Mouse (Mus musculus) megakaryocyte, embryonic 14.5 days (primary cell): ENCODE results near the gene Fgfr2. TPM values are rescaled to one million over a fixed set of nuclear protein-coding genes. Genes with fewer than 3 reads are reported as not detected.

ENCODE experiments used
- H3K27me3 ChIP-seq: replicated peaks from 2 replicates; pipeline ENCODE3; 2012; ENCODE audit warnings: inconsistent platforms
- H3K36me3 ChIP-seq: replicated peaks from 2 replicates; pipeline ENCODE3; 2012; ENCODE audit warnings: low read length, inconsistent platforms, mixed read lengths
- H3K4me1 ChIP-seq: 2 replicates; pipeline ENCODE4 v1.6.1; 2012; ENCODE audit warnings: inconsistent platforms
- H3K4me3 ChIP-seq: replicated peaks from 2 replicates; pipeline ENCODE3; 2012; ENCODE audit warnings: moderate library complexity, mild to moderate bottlenecking, inconsistent platforms
- H3K9me3 ChIP-seq: 2 replicates; pipeline ENCODE4 v1.6.1; 2012; ENCODE audit warnings: inconsistent platforms
- FLI1 ChIP-seq: IDR thresholded peaks from 2 replicates; pipeline ENCODE4 v1.6.1; 2012; ENCODE audit warnings: low read length, inconsistent platforms, mixed read lengths
- GATA1 ChIP-seq: IDR thresholded peaks from 3 replicates; pipeline ENCODE4 v1.6.1; 2012; ENCODE audit warnings: mixed read lengths, low read length, inconsistent platforms, borderline replicate concordance
- polyA plus RNA-seq: library from polyadenylated mRNA; stranded (reverse); fragments of >175 nt; gene quantifications from 2 replicates; pipeline ENCODE4 v1.2.3, GENCODE M21; 2012; ENCODE audit warnings: low replicate concordance; ENCODE audit not compliant: insufficient read depth

Fgfr2 gene
- polyA plus RNA-seq, 1 experiment = 0.45 TPM

DNA sequence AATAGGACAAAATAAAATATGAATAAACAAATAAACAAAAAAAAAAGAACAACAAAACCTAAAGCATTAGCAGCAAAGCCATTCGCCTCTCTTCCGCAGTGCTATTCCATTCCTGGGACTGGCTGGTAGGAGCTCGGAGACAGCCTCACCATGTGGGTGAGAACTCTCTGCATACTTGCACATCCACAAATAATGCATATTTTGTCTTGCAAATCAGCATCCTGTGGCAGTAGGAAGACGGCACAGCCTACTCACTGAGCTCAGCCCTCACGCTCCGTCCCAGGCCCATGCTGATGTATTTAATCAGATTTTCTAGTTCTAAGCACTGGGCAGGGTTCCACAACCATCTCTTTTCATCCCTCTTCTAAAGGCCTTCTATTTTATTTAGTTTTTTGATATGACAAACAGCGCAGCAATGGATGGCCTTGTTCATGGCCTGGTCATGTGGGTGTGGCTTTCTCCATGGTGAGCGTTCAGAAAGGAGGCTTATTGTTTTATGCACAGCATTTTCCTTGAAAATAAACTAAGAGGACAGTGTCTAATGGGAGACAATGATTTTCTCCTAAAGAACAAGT is 2319.8 kb downstream of the Fgfr2 start:
- H3K4me3 ChIP-seq = no peak overlapping the region
- H3K9me3 ChIP-seq = no peaks in the 10 kb centered on the region
- no peaks in the 10 kb centered on the region for H3K36me3 ChIP-seq
- H3K27me3 ChIP-seq = peaks cover 15% of the 10 kb centered on the region
- TF ChIP-seq FLI1 = no peak
- no peak for TF ChIP-seq GATA1
- H3K4me1 ChIP-seq = no peaks in the 10 kb centered on the region; the same call in 1 of the 2 replicates

GRCm38 (mm10) chr7:130801811-130802210 is 2321.3 kb downstream of the Fgfr2 start:
- TF ChIP-seq GATA1 (no peak), FLI1 (no peak)
- Histone ChIP-seq H3K36me3 (no peaks in the 10 kb centered on the region), H3K9me3 (no peaks in the 10 kb centered on the region), H3K4me3 (no peak overlapping the region), H3K27me3 (peaks cover 12% of the 10 kb centered on the region), H3K4me1 (no peaks in the 10 kb centered on the region)

DNA sequence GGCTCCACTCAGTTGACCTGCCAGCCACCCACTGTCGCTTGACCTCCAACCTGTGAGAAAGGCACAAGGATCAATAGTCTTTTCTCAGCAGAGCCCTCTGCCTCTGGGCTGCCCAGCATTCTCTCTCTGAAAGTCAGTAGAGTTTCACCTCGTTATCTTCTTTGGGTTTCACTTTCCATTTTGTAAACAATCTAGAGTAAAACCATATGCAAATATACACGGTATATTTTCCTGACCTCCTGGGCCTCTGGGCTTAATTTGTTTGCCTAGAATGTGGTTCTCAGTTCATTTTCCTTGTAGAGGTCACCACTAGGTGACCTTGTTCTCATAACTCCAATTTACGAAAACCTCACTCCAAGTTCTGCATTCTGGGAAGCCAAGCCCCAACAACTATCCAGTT is 2322.5 kb downstream of the Fgfr2 start:
- TF ChIP-seq GATA1 (no peak), FLI1 (no peak)
- Histone ChIP-seq H3K27me3 (peaks cover 10% of the 10 kb centered on the region), H3K4me3 (peak overlapping the region; percentile 42), H3K4me1 (no peaks in the 10 kb centered on the region), H3K9me3 (no peaks in the 10 kb centered on the region), H3K36me3 (no peaks in the 10 kb centered on the region)

DNA sequence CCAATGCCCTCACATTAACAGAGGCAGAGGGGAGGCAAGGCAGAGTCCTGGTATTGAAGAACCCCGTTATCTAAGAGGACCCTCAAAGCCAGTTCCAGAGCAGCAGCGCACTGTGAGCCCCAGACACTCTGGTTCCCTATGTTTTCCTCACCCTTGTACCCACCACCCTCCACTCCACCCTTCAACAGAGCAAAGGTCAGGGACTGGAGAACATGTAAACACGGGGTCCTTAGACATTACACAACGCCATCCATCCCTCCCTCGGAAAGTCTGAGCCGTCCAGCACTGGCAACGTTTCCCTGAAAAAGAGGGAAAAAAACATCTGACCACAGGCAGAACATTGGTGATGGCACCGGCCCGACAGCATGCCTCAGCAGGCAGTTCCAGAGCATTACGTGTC is 2323.7 kb downstream of the Fgfr2 start:
- Histone ChIP-seq H3K36me3 (no peaks in the 10 kb centered on the region), H3K4me1 (no peaks in the 10 kb centered on the region), H3K9me3 (no peaks in the 10 kb centered on the region), H3K27me3 (peaks cover 10% of the 10 kb centered on the region), H3K4me3 (no peak overlapping the region)
- TF ChIP-seq GATA1 (no peak), FLI1 (no peak)

DNA sequence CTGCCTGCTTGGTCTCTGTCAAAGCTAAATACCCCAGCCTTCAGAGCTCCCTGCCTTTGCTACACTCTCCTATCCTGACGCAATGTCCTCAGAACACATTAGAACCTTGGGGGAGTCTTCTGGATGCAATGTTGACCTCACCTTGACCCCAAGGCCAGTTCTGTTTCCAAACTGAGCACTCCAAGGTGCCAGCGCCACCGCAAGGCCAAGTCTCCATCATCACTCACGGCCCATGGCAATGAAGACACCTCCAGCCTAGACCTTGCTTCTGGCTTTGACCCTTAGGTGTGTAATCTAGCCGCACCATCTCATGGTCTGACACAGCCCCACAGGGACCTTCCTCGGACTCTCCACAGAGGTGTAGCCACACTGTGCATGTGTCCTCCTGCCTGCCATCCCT is 2325.6 kb downstream of the Fgfr2 start:
- no peaks in the 10 kb centered on the region for H3K36me3 ChIP-seq
- H3K27me3 ChIP-seq = peaks cover 11% of the 10 kb centered on the region
- no peaks in the 10 kb centered on the region for H3K9me3 ChIP-seq
- H3K4me3 ChIP-seq = no peak overlapping the region
- no peaks in the 10 kb centered on the region for H3K4me1 ChIP-seq
- TF ChIP-seq FLI1 = no peak
- TF ChIP-seq GATA1 = no peak

GRCm38 (mm10) chr7:130796786-130797185 is 2326.4 kb downstream of the Fgfr2 start:
- peaks cover 15% of the 10 kb centered on the region for H3K27me3 ChIP-seq
- no peak for TF ChIP-seq FLI1
- TF ChIP-seq GATA1 = no peak
- H3K4me1 ChIP-seq = no peaks in the 10 kb centered on the region
- H3K9me3 ChIP-seq = no peaks in the 10 kb centered on the region
- no peak overlapping the region for H3K4me3 ChIP-seq
- no peaks in the 10 kb centered on the region for H3K36me3 ChIP-seq

- H3K9me3 ChIP-seq = no peaks in the 10 kb centered on the region
- TF ChIP-seq FLI1 (no peak), GATA1 (no peak)
Measured at GRCm38 (mm10) chr7:130793671-130794070, 2329.5 kb downstream of the Fgfr2 start.

DNA sequence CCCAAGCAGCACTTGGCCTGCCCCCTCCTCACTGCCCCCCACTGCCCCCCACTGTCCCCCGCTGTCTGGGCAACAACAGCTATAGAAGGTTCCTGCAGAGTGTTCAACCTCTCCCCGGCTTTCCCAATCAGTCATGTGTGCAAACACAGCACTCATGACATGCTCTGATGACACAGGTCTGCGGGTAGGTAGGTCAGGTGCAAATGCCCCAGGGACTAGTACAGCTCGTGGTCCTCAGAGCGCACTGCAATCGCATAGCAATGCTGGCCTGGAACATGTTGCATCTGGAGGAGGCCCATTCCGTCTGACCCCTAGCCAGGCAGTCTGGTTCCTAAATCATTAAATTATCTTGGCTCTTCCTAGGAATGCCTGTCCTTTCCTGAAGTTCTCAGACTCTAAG is 2333.7 kb downstream of the Fgfr2 start:
- Histone ChIP-seq H3K4me1 (no peaks in the 10 kb centered on the region), H3K27me3 (peaks cover 28% of the 10 kb centered on the region), H3K9me3 (no peaks in the 10 kb centered on the region), H3K36me3 (no peaks in the 10 kb centered on the region), H3K4me3 (no peak overlapping the region)
- TF ChIP-seq GATA1 = no peak
- no peak for TF ChIP-seq FLI1

More at GRCm38 (mm10) chr7:130793671-130794070, 2329.5 kb downstream of the Fgfr2 start:
- Histone ChIP-seq H3K36me3 (no peaks in the 10 kb centered on the region), H3K4me1 (no peaks in the 10 kb centered on the region), H3K4me3 (no peak overlapping the region), H3K27me3 (peaks cover 21% of the 10 kb centered on the region)

- no peak for TF ChIP-seq FLI1
- no peak for TF ChIP-seq GATA1
- no peak overlapping the region for H3K4me3 ChIP-seq
- H3K36me3 ChIP-seq = no peaks in the 10 kb centered on the region
- H3K27me3 ChIP-seq = peaks cover 25% of the 10 kb centered on the region
- no peaks in the 10 kb centered on the region for H3K9me3 ChIP-seq
- no peaks in the 10 kb centered on the region for H3K4me1 ChIP-seq
Measured at GRCm38 (mm10) chr7:130788950-130789349, 2334.2 kb downstream of the Fgfr2 start.

DNA sequence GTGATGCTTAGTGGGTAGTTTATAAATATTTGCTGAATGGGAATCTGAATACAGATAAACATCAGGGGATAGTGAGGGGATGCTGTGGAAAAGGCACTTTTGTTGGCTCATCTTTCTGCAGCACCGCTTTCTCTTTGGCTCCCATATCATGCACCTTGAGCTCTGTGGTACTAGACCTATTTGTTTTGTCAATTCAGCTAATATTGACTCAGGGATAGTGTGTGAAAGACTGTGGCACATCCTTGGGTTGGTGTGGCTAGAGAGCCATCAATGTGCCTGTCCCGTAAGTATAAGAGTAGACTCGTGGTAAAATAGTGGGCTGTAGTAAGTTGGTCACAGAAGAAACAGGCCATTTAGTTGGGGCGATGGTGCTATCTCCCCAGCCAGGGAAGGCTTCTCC is 2335.6 kb downstream of the Fgfr2 start:
- Histone ChIP-seq H3K36me3 (no peaks in the 10 kb centered on the region), H3K4me1 (no peaks in the 10 kb centered on the region), H3K9me3 (no peaks in the 10 kb centered on the region), H3K27me3 (peaks cover 26% of the 10 kb centered on the region), H3K4me3 (no peak overlapping the region)
- TF ChIP-seq FLI1 (no peak), GATA1 (no peak)

DNA sequence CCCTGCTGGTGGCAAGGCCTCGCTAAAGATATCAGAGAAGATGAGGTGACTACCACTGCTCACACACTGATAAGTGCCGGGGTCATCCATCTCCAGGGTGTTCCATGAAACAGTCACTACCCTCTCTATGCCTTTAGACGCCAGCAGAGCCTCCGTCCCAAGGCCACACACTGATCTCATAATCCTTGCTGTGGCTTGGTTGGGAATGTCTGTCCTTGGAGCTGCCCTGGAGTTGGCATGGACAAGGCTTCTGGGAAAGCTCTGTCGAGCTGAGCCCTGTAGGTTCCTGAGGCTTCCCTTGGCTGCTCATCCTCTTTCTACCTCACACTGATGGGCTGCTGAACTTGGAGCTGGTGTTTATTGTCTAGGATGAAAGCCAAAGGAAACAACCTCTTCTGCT is 2336.4 kb downstream of the Fgfr2 start:
- no peak overlapping the region for H3K4me3 ChIP-seq

More for the DNA sequence above, 2336.4 kb downstream of the Fgfr2 start:
- no peaks in the 10 kb centered on the region for H3K9me3 ChIP-seq
- peaks cover 27% of the 10 kb centered on the region for H3K27me3 ChIP-seq
- no peaks in the 10 kb centered on the region for H3K36me3 ChIP-seq
- no peaks in the 10 kb centered on the region for H3K4me1 ChIP-seq
- TF ChIP-seq GATA1 = no peak
- no peak for TF ChIP-seq FLI1
